Mouse (Mus musculus) forelimb bud, embryonic 11.5 days (tissue): ENCODE measurements around the gene Pitpnm2.
A peak's percentile ranks its signal among the peaks of the same experiment; 100 is the strongest.

ENCODE experiments used
- DNase-seq: peaks from one replicate; pipeline ENCODE4 v3.0.0-alpha.2; 2012; ENCODE audit warnings: low read depth, low spot score

Pitpnm2 gene

GRCm38 (mm10) chr5:124247986-124248626 lies 1.5 kb downstream of the Pitpnm2 start:
- DNase-seq, result no peak

GRCm38 (mm10) chr5:124247296-124247695 lies 2.3 kb downstream of the Pitpnm2 start:
- no peak for DNase-seq

- DNase-seq, result no peak
These were observed 4.7 kb downstream of the Pitpnm2 start for GRCm38 (mm10) chr5:124244885-124245284.

- DNase-seq, result no peak
These were observed 5.1 kb downstream of the Pitpnm2 start for GRCm38 (mm10) chr5:124244449-124244848.

DNA sequence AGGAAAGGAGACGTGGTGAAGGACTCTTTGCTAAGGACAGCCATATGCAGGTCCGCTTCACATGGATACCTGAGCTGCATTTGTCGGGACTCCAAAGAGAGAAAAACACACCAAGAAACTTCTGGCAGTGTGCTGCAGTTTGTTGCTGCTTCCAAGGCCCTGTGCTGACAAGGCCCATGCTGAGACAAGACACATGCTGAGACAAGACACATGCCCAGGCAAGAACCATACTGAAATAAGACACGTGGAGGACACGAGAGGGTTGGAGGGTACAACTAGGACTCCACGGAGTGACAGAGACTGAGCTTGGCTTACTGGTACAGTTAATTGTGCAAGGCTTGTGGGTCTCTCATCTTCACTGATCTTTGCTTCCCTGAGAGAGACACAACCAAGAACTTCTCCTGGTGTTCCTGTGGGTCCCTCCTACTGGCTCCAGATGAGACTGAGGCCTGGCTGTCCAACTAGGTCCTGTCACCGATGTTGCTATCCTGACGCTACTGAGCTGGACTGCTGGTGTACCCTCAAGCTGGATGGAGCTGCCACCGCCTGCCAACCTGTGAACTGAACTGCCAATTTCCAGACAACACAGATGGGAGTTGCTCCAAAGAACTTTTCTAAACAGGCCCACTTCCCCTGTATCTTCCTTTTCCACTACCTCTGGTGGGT lies 6.2 kb downstream of the Pitpnm2 start:
- DNase-seq, result no peak

GRCm38 (mm10) chr5:124241686-124242444 lies 7.7 kb downstream of the Pitpnm2 start:
- DNase-seq, result peak; percentile 36

GRCm38 (mm10) chr5:124240841-124241685 lies 8.5 kb downstream of the Pitpnm2 start:
- peak; percentile 29 for DNase-seq

GRCm38 (mm10) chr5:124236180-124236579 lies 13.4 kb downstream of the Pitpnm2 start:
- peak; percentile 37 for DNase-seq

GRCm38 (mm10) chr5:124234778-124235177 lies 14.8 kb downstream of the Pitpnm2 start:
- no peak for DNase-seq

DNA sequence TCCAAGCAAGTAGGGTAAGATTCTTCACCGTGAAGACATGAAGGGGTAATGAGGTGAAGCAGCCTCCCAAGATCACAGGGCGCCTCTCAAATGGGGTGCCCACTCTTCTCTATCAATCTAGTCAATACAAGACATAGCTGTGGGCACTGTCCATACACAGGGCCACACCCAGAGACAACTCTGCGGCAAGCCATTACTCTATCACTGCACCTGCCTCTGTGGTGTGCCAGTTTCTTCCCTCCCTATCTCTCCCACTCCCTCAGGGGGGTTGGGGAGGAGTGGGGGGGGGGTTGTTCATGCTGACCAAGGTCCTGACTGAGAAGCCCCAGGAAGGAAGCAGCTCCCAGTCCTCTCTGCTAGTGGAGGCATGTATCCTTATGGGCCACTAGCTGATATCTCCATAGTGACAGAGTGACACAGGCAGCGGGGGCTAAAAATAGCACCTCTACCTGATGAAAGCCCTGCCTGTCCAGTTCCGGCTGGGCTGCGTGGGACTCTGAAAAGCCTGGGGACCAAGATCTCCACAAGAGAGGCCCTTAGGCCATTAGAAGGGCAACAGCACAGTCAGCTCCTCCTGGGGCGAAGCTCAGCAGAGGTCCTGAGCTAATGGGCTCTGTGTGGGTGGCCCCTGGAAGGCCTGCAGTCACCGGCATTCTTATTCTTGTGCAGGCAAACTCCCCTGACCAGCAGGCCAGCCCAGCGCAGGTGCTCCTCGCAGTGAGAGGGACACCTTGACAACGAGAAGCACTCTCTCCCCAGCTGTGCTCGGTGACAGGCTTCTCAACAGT lies 15.5 kb downstream of the Pitpnm2 start:
- DNase-seq, result no peak

DNA sequence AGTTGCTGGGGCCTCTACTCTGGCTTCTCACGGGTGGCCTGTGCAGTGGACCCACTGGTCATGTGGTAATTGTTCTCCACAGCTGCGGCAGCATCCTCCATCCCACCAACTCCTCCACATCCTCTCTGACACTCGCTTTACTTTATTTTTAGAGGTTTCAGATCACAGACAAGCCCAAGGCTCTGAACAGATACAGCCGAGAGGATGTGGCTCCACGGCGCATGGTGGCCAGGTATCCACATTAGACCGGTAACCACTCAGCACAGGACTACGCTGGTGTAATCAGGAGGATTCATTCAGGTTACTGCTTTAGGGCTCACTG lies 16.5 kb downstream of the Pitpnm2 start:
- no peak for DNase-seq

DNA sequence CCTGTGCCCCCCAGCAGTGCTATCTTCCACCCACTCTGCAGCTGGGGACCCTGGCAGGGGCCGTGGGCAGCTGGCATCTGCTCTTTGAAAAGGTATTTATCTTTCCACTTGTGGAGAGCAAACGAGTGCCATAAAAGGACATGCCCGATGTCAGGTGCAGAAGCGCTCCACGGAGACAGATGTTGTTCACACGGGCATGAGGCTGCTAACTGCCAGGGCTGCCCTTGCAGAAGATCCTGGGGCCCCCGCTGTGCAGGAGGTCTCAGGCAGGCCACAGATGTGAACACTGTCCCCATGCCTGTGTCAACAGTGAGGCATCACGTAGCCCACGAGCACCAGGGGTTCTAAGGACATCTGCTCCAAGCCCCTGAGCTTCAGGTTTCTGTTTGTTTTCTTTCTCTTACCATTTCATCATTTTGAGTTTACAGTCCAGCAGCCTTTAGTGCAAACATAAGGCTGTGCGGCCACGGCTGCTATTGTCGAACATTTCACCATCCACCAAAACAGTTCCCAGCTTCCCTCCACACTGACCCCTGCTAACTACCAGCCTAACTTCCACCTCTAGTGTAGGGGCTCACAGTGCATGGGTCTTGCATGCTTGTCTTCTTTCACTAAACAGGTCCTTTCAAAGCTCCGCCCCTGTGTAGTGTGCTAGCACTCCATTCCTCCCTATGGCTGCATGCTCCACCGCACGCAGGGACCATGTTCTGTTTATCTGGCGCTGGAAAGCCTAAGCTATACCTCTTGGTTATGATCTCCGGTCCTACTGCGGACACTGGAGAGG lies 17.0 kb downstream of the Pitpnm2 start:
- no peak for DNase-seq

- DNase-seq, result no peak
These were observed 19.1 kb downstream of the Pitpnm2 start for GRCm38 (mm10) chr5:124230461-124230860.

- no peak for DNase-seq
These were observed 22.4 kb downstream of the Pitpnm2 start for GRCm38 (mm10) chr5:124227193-124227592.

GRCm38 (mm10) chr5:124226494-124226893 lies 23.1 kb downstream of the Pitpnm2 start:
- no peak for DNase-seq

DNA sequence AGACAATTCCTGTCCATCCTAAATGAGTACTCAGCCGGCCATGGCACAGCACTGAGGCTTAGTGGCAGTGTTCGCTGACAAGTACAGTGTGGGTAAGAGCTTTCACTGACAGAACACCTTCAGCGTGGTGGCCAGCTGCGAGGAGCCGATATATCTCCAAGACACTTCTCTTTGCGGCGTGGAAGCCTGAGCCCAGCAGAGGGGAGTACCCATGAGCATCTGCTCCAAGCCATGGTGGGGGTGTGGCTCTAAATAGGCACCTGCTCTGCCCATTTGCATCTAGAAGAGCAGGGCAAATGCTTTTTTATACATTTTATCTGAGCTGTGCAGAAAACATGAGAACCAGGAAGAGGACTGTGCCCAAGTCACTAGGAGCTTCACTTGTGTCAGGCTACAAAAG lies 23.7 kb downstream of the Pitpnm2 start:
- DNase-seq, result no peak

DNA sequence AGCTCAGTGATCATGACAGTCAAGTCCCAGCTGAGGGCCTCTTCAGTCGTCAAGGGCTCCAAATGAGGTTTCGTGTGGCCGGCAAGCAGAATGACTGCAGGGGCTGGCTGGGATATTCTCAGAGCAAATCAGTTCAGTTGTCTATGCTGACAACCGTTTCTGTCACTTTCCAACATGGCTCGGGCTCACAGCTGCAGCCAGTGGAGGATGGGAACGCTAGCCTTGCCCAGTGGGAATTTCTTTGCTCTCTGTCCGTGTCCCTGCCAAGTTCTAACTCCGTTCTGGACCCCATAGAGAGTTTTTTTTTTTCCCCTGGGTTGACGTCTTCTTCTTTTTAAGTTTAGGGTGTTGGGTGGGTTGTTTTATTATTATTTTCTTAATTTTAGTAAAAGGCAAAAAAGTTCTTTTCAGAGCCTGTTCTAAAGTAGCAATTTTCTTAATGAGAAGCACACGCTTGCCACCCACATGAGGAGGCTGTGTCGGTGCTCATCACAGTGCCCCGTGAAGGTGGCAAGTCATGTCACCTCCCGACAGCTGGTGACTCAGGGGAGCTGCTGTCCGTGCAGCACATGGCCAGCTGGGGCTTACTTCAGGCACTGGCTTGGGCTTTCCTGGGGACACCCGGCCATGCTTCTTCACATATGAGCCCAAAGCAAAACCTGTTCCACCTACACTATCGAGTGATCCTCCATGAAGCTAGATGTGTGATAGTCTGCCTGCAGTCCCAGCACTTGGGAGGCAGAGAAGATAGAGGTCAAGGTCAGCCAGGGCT lies 25.1 kb downstream of the Pitpnm2 start:
- no peak for DNase-seq

GRCm38 (mm10) chr5:124223574-124223973 lies 26.0 kb downstream of the Pitpnm2 start:
- no peak for DNase-seq

- no peak for DNase-seq
These were observed 26.9 kb downstream of the Pitpnm2 start for GRCm38 (mm10) chr5:124222696-124223095.

- no peak for DNase-seq
These were observed 27.9 kb downstream of the Pitpnm2 start for GRCm38 (mm10) chr5:124221736-124222040.
